Mouse (Mus musculus) heart, postnatal 0 days (tissue): ENCODE measurements around the gene Apbb1. TPM values are rescaled to one million over a fixed set of nuclear protein-coding genes. Genes with fewer than 3 reads are reported as not detected.

Experiments used
- ATAC-seq: fragments of 200-750 bp; cut with Nextera tagmentation; 2 replicates; pipeline ENCODE4 v1.8.0; 2017; ENCODE audit warnings: low read depth, moderate number of reproducible peaks, moderate library complexity; ENCODE audit not compliant: insufficient read depth
- DNase-seq: peaks from one replicate; pipeline ENCODE4 v3.0.0-alpha.2; 2016; ENCODE audit warnings: low spot score
- H3K27ac ChIP-seq: fragments of 300-500 bp; sonication (generic); 2 replicates; pipeline ENCODE4 v1.5.1; 2014; ENCODE audit warnings: low read depth, mild to moderate bottlenecking
- H3K27me3 ChIP-seq: fragments of 300-500 bp; sonication (generic); 2 replicates; pipeline ENCODE4 v1.6.1; 2014; ENCODE audit warnings: low read length, mixed read lengths; ENCODE audit not compliant: control insufficient read depth, insufficient read depth
- H3K36me3 ChIP-seq: fragments of 300-500 bp; sonication (generic); replicated peaks from 2 replicates; pipeline ENCODE4 v1.6.1; 2014; ENCODE audit warnings: low read length, mixed read lengths; ENCODE audit not compliant: control insufficient read depth, insufficient read depth
- H3K4me1 ChIP-seq: fragments of 300-500 bp; sonication (generic); 2 replicates; pipeline ENCODE4 v1.6.1; 2014; ENCODE audit warnings: antibody characterized with exemption; ENCODE audit not compliant: control insufficient read depth, insufficient read depth
- H3K4me2 ChIP-seq: fragments of 300-500 bp; sonication (generic); 2 replicates; pipeline ENCODE4 v1.6.1; 2014; ENCODE audit warnings: low read depth, mild to moderate bottlenecking, low read length, moderate library complexity
- H3K4me3 ChIP-seq: fragments of 300-500 bp; sonication (generic); 2 replicates; pipeline ENCODE4 v1.5.1; 2014; ENCODE audit warnings: low read depth, low read length
- H3K9ac ChIP-seq: fragments of 300-500 bp; sonication (generic); replicated peaks from 2 replicates; pipeline ENCODE4 v1.6.1; 2014; ENCODE audit warnings: low read depth, low read length, mixed read lengths
- H3K9me3 ChIP-seq: fragments of 300-500 bp; sonication (generic); replicated peaks from 2 replicates; pipeline ENCODE4 v1.6.1; 2016; ENCODE audit warnings: low read length; ENCODE audit not compliant: control insufficient read depth
- CTCF ChIP-seq: IDR thresholded peaks from 2 replicates; pipeline ENCODE4 v1.5.1; 2016; ENCODE audit warnings: antibody characterized with exemption, control low read depth, low read depth
- EP300 ChIP-seq: IDR thresholded peaks from 2 replicates; pipeline ENCODE4 v1.6.1; 2016; ENCODE audit warnings: antibody characterized with exemption, low read depth
- WGBS: fragments of 180-500 bp; shearing (Covaris S2); extraction: QIAGEN DNeasy Blood & Tissue Kit; methylation state at CpG from one replicate; pipeline ENCODE4 v1.1.7; 2014; 5-methylcytosine and 5-hydroxymethylcytosine counted together
- polyA plus RNA-seq: library from polyadenylated mRNA; unstranded; fragments of >200 nt; fragmentation: Nextera tagmentation; extraction: Ambion mirVana; gene quantifications from 2 replicates; pipeline ENCODE4 v1.2.1, GENCODE M21; 2015
- total RNA-seq: library from RNA; depleted of rRNA; stranded (reverse); fragments of >200 nt; gene quantifications from 2 replicates; pipeline ENCODE4 v1.2.3, GENCODE M21; 2014; ENCODE audit warnings: low replicate concordance

The Apbb1 gene
- total and polyA plus RNA-seq, 2 experiments from 2014 or later = 67.3 to 170 TPM

GRCm38 (mm10) chr7:105608467-105608866 is 27.0 kb upstream of the Apbb1 start:
- Histone ChIP-seq H3K4me3 (no peak overlapping the region), H3K27me3 (no peaks in the 10 kb centered on the region), H3K9me3 (no peaks in the 10 kb centered on the region), H3K4me1 (no peaks in the 10 kb centered on the region), H3K4me2 (no peak overlapping the region), H3K27ac (no peak overlapping the region), H3K9ac (no peak overlapping the region), H3K36me3 (peaks cover 40% of the 10 kb centered on the region)
- whole genome bisulfite sequencing = 75% methylated on average over 3 of the region's 3 CpGs
- TF ChIP-seq EP300 (no peak), CTCF (no peak)
- ATAC-seq = no peak
- DNase-seq = no peak

GRCm38 (mm10) chr7:105602860-105603623 is 21.6 kb upstream of the Apbb1 start:
- Histone ChIP-seq H3K4me3 (no peak overlapping the region), H3K4me2 (no peak overlapping the region), H3K27ac (no peak overlapping the region), H3K9me3 (no peaks in the 10 kb centered on the region), H3K27me3 (no peaks in the 10 kb centered on the region), H3K36me3 (no peaks in the 10 kb centered on the region), H3K9ac (no peak overlapping the region), H3K4me1 (no peaks in the 10 kb centered on the region)
- DNase-seq (peak; percentile 52), ATAC-seq (peak; percentile 83)
- no peak for TF ChIP-seq EP300
- peak; percentile 79 for TF ChIP-seq CTCF
- WGBS = 39% methylated on average over 9 of the region's 9 CpGs

DNA sequence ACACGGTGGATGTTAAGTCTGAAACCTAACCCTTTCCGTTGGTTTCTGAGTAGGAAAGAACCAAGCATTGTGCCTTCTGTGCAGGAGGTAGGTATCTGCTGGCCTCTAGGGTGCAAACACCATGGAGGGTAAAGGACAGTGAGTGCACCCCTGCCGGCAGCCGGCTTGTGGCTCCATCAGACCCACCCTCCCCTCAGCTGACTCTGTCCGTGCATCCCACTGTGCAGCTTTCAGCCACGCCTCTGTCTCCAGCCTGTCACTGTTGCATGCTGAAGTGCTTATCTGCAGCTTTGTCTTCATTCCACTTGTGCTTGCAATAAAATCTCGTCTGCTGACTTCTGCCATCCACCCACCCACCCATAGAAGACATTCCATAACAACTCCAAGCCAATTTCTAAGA is 8.6 kb upstream of the Apbb1 start:
- no peak overlapping the region for H3K4me3 ChIP-seq
- H3K4me2 ChIP-seq = no peak overlapping the region
- ATAC-seq = no peak
- H3K36me3 ChIP-seq = no peaks in the 10 kb centered on the region
- H3K27me3 ChIP-seq = no peaks in the 10 kb centered on the region
- H3K27ac ChIP-seq = no peak overlapping the region
- 34% methylated on average over 7 of the region's 7 CpGs for WGBS
- no peaks in the 10 kb centered on the region for H3K4me1 ChIP-seq
- TF ChIP-seq EP300 (no peak), CTCF (no peak)
- no peak for DNase-seq
- H3K9me3 ChIP-seq = no peaks in the 10 kb centered on the region
- H3K9ac ChIP-seq = no peak overlapping the region

DNA sequence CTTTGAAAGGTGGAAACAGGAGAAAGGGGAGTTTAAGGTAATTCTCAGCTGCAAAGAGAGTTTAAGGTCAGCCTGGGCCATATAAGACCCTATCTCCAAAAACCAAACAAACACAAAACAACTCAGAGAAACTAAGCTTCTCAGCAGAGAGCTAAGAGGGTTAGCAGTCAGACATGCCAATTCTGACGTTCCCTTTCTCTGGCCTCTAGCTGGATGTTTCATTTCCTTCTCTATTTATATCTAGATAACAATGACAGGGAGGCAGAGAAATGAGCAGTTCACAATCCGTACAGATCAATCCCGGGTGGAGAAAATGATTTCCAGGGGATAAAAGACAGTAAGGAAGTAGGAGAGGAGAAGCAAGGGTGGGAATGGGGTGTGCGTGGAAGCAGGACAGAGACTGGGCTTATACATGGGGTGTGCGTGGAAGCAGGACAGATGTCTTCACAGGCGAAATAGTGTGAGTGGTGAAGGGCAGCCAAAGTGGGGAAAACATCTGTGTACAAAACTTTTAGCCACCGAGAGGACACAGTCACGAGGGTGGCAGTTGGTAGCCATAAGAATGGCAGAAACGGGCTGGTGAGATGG is 7.0 kb upstream of the Apbb1 start:
- WGBS = 51% methylated on average over 9 of the region's 9 CpGs
- no peaks in the 10 kb centered on the region for H3K36me3 ChIP-seq
- H3K9ac ChIP-seq = no peak overlapping the region
- ATAC-seq (no peak), DNase-seq (no peak)
- TF ChIP-seq CTCF = no peak
- TF ChIP-seq EP300 = no peak
- no peak overlapping the region for H3K4me3 ChIP-seq
- no peaks in the 10 kb centered on the region for H3K9me3 ChIP-seq
- H3K4me1 ChIP-seq = no peaks in the 10 kb centered on the region
- H3K4me2 ChIP-seq = no peak overlapping the region
- H3K27ac ChIP-seq = no peak overlapping the region
- H3K27me3 ChIP-seq = no peaks in the 10 kb centered on the region

- no peak for ATAC-seq
- TF ChIP-seq EP300 (no peak), CTCF (no peak)
- H3K4me1 ChIP-seq = no peaks in the 10 kb centered on the region
- H3K4me2 ChIP-seq = peak overlapping the region; percentile 94
- no peaks in the 10 kb centered on the region for H3K9me3 ChIP-seq
- H3K4me3 ChIP-seq = peak overlapping the region; percentile 73
- H3K27me3 ChIP-seq = no peaks in the 10 kb centered on the region
- 67% methylated on average over 2 of the region's 2 CpGs for WGBS
- H3K9ac ChIP-seq = 0 out of 2 replicates have a peak overlapping the region, but pooled peaks have one; percentile 65
- peak overlapping the region; percentile 73 for H3K27ac ChIP-seq
- DNase-seq = no peak
- H3K36me3 ChIP-seq = no peaks in the 10 kb centered on the region
Observed at GRCm38 (mm10) chr7:105581959-105582358, 506 bp upstream of the Apbb1 start.
